Mouse (Mus musculus) T-cell, adult 2 months (primary cell): Measurements from ENCODE around the gene Brca2.

Experiments
- DNase-seq: peaks from one replicate; pipeline ENCODE4 v3.0.0; 2022; ENCODE audit warnings: low spot score

Gene Brca2

GRCm38 (mm10) chr5:150564426-150564825, 42.0 kb downstream of the Brca2 start:
- DNase-seq: no peak

GRCm38 (mm10) chr5:150566226-150566625, 43.8 kb downstream of the Brca2 start:
- no peak for DNase-seq

- no peak for DNase-seq
Observed at GRCm38 (mm10) chr5:150566971-150567370, 44.5 kb downstream of the Brca2 start.

DNA sequence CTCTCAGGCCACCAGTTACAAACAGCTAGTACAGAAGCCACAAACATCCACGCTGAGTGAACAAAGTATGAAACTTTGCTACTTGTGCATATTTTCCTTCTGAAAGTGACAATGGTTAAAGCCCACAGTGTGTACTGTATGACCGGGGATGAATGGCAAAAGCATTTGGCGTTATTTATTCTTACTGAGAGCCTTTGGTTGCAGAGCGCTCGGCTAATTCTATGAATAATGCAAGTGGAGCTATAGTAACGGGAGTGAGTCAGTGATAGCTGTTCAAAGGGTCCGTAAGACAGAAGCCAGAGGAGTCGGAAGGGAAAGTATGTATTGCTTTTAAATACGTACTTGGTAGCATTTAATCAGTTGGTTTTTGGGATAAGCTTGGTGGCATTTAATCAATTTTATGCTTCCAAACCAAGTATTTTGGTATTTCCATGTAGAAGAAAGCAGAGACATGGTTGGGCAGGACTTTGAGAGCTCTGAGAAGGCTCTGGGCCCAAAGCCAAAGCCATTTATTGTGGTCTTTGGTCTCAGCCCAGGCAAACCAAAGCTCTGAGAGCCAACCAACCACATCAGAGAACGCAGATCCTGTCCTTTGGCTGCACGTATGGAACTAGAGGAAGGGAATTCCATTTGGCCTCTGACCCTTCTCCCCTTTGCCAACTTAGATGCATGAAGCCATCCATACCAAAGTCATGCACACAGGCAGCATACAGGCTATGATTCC, 48.2 kb downstream of the Brca2 start:
- no peak for DNase-seq

GRCm38 (mm10) chr5:150574403-150574802, 52.0 kb downstream of the Brca2 start:
- DNase-seq: no peak

DNA sequence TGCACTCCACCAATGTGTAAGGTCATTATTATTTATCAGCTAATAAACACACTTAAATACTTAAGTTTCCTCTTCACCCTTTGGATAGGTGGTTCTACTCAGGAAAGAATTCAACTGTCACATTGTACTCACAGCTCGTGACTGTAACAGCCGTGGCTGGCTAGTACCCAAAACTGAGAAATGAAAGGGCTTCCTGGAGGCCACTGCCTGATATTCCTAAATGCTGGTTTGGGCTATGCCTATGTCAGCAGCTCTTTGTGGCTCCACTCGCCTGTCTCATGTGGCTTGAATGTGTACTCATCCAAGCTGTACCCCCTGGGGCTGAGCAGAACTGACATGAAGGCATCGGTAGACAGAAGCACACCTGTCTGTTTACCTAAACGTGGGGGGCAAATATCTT, 52.5 kb downstream of the Brca2 start:
- no peak for DNase-seq

GRCm38 (mm10) chr5:150576832-150577231, 54.4 kb downstream of the Brca2 start:
- DNase-seq: no peak

DNA sequence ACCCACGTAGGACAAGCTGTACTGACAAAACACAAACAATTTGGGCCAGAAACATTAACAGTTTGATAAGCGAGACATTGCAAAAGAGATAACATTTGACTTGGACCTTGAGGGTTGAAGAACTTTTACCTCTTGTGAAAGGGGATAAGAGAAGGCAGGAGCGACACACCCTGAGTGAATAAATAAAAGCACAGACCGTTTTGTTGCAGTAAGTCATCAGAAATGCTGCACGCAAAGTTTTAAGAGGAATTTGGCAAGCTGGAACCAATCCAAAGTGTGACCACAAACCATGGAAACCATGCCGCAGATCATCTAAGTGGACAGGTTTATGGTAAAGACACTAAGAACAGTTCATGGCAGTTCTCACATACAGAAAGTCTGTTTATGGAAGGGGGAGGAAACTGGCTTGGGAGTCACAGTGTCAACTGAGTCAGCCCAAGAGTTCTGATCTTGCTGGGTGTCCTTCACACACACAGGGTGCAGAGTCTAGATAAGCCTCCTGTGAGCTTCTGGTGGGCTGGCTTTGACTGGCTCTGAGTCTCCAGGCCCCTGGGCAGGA, 56.3 kb downstream of the Brca2 start:
- no peak for DNase-seq

DNA sequence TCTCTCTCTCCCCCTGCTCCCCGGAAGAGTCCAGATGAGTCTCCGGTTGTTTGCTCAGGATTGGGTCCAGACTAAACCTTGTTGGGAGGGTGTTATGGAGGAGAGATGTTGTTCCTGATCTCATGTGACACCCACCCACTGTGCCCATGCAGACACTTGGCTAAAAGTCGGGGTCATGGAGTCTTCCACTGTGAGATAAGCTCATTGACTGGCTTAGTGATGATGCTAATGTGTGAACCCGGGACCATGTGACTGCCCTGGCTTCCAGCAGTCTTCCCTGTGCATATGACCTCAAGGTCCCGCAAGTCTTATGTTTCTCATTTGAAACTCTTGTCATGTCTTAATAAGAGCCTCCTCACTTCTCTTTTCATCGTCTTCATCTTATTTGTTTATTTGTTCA, 58.8 kb downstream of the Brca2 start:
- DNase-seq: no peak

DNA sequence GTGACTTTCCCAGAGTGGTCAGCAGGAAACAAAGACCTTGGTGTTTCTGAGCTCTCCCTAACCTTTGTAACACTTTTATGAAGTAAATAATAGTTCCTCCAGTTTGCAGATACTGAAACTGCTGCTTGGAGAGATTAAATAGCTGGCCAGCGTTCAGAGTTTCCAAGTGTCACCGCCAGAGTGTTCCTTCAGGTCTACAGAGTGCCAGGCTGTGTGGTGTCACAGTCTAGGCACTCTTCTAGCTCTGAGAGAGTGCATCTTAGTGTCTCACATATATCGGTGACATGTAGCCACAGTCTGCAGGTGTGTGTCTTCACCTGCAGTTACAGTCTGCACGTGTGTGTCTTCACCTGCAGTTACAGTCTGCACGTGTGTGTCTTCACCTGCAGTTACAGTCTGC, 60.8 kb downstream of the Brca2 start:
- DNase-seq: no peak

DNA sequence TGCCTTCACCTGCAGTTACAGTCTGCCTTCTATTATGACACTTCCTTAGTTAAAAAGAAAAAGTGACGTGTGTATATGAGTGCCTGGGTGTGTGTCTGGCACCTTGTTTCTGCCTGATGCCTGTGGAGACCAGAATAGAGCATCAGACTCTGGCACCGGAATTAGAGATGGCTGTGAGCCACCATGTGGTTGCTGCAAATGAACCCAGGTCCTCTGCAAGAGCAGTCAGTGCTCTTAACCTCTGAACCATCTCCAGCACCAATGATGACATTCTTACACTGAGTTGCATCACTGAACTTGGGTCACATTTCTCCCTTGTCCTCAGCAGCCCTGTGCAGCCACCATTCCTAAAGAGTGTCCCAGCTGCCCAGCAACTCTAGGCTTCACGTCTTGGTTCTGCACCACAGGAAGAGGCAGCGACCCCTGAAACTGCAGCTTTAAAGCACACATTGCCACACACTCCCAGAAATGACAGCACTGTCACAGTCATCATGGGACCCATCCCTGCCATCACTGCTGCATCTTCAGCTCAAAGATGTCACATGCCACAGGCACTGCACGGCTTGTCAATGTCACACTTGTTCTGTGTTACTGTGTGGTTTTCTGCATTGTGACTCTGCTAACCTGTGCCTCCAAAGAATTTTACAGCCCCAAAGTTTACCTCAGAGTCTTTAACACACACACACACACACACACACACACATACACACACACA, 61.3 kb downstream of the Brca2 start:
- DNase-seq: peak; percentile 53

DNA sequence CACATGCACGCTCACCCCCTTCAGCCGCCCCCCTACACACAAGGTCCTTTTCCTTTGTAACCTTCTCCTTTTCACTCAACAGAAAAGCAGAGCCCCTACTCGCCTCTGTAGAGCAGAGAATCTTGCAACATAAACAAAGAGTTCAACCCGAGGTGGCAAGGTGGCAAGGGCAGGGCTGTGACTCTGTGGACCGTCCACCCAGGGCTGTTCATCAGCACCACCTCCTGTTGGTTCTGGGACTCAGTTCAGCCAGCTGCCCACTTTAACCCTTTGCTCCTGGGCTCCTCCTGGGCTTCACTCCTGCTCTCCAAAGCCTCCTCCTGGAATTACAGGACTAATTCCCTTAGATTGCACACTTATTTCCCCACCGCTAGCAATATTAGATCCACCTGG, 61.9 kb downstream of the Brca2 start:
- no peak for DNase-seq

- no peak for DNase-seq
Observed at GRCm38 (mm10) chr5:150589945-150590344, 67.5 kb downstream of the Brca2 start.

- DNase-seq: peak; percentile 34
Observed at GRCm38 (mm10) chr5:150592186-150592903, 69.9 kb downstream of the Brca2 start.

DNA sequence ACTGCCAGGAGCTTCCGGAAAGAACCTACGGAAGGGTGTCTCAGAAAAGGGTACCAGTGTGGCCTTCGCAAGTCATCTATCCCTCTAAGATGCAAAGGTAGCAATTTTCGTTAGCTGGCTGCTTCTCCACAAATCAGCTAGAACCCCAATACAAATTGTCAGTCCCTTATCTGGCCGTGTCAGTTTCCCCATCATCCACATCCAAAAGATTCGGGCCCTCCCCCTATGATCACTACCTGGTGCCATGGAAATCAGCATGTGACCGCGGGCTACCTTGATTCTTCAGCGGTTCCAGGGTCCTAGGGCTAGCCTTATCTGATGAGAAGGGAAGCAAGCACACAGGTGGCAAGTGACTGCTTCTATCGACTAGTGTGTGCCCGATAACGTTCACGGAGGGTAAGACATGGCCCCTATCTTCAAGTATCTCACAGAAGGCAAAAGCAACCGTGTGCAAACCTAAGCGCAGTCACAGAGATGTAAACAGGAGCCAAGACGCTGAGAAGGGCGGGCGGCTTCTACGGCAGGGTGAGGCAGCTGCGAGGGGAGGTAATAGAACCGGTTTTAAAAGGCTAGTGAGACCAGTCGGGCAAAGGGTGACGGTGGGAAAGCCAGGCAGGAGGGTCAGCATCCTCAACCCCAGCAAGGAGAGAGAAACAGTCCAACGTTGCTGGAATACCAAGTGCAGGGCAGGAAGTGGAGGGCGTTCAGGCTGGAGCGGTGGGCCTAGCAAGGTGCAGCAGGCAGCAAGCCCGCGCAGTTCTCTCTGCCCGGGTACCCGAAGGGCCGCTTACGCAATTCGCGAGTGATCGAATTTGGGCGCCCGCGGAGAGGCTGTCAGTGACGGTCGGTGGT, 70.7 kb downstream of the Brca2 start:
- DNase-seq: peak; percentile 68

DNA sequence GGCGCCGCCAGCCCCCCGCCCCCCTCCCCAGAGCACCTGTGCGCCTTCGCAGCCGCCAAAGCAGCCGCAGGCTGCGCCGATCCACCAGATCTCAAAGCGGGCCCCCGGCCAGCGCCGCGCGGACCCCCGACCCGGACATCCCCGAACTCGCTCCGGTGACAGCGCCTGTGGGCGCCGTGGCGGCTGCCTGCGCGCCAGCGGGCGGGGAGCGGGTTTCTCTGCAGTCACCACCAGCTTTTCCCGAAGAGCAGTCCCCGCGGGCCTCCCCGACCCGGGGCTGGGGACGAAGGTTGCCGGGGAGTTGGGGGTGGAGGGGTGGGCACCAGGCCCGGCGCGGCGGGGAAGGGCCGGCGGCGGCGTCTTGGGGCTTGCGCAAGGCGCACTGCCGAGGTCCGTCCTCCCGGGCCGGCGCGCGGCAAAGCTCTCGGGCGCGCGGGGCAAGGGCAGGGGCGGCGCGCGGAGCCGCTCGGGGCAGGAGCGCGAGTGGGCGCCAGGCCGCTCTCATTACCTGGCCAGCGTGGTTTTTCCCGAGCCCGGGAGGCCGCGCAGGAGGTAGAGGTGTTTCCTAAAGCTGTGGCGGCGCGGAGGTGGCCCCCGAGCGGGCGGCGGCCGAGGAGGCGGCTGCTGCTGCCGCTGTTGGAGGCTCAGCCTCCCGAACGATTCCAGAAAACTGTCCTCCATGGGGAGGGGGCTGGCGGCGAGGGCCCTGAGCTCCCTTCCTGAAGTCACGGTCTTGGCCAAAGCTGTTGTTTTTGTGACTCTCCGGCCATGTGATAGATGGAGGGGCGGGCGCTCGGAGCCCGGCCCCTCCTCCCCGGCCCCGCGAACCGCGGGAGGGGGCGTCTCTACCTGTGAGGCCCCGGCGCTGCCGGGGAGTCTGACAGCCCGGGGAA, 71.6 kb downstream of the Brca2 start:
- peak; percentile 68 for DNase-seq

DNA sequence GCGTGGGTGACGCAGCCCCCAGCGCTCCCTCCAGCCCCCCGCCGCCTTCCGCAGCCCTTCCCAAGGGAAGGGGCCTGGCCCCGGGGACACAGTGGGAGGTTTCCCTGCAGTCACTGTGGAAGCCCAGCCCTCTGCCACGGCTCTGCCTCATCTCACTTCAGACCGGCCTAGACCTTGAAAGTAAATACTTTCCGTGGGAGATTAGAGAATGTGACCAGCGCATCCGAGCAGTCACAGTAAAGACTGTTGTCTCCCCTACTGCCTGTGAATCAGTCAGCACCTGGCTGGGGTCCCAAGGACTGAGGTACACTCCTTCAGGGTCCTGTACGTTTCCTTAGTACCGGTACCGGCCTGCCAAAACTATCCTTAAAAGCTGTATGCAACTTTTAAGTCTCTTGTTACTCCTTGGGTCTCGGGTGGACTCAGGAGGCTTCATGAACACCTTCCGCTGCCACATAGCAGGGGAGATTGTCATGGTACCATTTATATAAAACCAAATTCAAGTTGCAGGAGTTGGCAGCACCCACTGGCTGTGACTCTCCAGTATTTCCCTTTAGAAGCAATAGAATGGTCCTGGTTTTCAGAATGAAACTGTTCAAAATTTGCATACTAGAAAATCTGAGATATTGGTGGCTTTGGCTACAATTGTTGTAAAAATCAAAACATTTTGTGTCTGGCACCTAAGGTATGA, 72.4 kb downstream of the Brca2 start:
- DNase-seq: no peak

DNA sequence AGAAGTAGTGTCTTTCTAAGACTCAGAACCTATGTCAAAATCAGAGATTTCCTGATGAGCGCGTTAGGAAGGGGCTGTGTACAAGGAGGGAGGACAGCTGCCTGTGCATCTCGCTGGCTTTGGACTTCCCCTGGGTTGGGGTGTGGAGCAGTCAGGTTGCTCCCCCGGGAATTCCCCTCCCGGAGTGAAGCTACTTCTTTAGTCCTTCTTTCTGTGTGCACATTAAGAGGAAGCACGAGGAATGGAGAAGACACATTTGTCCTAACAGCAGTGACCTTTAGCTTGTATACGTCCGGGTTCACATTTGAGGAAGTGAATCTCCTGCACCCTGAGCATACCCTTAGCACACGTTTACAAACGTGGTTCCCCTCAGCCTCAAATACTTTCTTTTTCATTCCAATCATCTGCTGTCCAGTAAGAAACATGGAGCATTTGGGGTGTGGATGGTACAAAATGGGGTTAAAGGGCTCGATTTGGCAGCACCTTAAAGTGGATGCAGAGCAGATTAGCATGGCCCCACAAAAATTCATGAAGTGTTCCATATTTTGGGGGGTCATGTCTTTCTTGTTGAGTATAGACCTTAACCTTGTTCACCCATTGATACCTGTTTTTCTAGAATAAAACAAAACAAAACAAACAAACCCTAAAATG, 73.1 kb downstream of the Brca2 start:
- peak; percentile 22 for DNase-seq

DNA sequence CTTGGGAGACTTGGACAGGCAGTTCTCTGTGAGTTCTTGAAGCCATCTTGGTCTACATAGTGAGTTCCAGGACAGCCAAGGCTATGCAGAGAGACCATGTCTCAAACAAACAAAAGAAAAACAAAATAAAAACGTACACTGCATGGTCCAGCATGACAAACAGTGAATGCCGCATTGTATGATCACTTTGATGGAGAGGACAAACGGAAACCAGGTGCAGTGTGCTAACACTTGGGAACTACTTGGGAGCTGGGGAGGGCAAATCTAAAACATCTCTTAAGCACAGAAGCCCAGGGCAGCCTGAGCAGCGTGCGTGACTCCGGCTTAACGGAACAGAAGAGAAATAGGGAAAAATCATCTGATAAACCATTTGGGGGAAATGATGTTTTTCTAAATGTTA, 74.7 kb downstream of the Brca2 start, which contains the start of gene N4bp2l1:
N4bp2l1 (minus strand) TSS at position 101 of the 400 bp plus-strand sequence.
- DNase-seq: no peak
